Mouse (Mus musculus) urinary bladder, postnatal 36 days (tissue): ENCODE data around the gene Ube2d1.
A peak's percentile ranks its signal among the peaks of the same experiment; 100 is the strongest.

Source experiments
- DNase-seq, 2 experiments: peaks; one replicate each; pipeline ENCODE4 v3.0.0; 2022; ENCODE audit warnings: low spot score in 2 of 2, mixed read lengths in 1 of 2

Ube2d1 gene

DNA sequence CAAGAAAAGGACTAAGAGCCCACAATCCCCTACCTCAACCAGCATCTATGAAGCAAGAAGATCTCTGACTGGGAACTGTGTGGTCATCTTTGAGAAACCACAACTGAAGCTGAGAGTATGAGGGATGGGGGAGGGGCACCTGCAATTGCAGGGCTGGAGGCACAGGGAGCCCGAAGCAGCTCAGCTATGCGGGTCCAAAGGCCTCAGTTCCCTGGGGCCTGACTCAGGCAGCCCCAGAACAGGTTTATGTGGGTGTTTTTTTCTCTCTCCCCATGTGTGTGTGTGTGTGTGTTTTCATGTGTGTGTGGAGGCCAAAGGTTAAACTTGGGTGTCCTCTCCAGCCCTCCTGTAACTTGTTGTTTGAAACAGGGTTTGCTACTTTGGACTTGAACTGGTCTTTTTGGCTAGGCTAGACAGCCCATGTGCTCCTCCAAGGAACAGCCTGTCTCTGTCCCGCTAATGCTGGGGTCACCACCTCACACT, 6.2 kb upstream of the Ube2d1 start:
- DNase-seq = no peak

DNA sequence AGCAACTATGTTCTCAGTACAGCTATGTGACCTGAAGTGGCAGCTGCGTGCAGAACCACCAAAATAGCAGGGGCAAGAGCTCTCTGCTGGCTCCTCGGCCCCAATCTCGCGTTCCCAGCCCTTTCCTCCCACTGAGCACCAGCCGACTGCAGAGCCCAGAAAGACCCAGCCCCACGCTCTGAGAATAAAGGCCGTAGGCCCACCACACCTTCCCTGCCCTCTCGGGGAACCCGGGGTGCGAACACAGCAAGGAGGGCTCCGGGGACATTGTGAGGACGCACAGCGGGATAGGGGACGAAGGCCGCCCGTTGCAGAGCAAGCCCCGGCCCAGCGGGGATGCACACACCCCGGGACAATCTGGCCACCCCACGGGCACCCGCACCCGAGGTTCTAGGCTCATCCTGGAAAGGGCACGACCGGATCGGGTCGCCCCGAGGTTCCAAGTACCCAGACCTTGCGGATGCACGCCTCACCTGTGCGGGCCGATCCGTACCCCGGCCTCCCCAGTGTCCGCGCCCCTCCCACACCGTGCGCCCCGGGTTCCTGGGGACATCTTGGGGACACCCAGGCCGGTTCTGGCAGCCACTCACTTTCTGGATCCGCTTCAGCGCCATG, 444 bp downstream of the Ube2d1 start:
- peak in 1 of 2 experiments; percentile 20 for DNase-seq

DNA sequence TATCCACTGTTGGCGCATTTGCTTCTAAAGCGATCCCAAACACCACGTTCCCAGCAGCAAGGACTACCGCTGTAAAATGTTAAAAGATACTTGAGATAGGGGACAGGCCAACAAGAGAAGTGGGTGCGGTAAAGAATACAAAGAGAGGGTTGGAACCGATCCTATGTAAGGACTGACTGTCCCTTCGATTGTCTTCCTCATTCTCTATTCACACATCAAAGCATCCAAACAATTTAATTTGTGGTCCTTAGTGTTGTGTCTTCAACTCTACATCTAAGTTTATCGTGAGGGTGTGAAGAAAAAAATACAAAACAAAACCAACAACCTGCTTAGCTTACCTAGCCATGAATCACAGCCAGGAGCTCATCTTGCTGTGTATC, 941 bp downstream of the Ube2d1 start:
- no peak for DNase-seq

- DNase-seq = no peak
These were observed 11.9 kb downstream of the Ube2d1 start for GRCm38 (mm10) chr10:71273008-71273739.

GRCm38 (mm10) chr10:71267973-71268372, 17.1 kb downstream of the Ube2d1 start:
- no peak for DNase-seq

- DNase-seq = no peak
These were observed 17.6 kb downstream of the Ube2d1 start for GRCm38 (mm10) chr10:71267511-71267910.

- DNase-seq = no peak
These were observed 20.0 kb downstream of the Ube2d1 start for GRCm38 (mm10) chr10:71265067-71265466.

- peak in 1 of 2 experiments; percentile 25 for DNase-seq
These were observed 23.4 kb downstream of the Ube2d1 start for GRCm38 (mm10) chr10:71261637-71262036.

DNA sequence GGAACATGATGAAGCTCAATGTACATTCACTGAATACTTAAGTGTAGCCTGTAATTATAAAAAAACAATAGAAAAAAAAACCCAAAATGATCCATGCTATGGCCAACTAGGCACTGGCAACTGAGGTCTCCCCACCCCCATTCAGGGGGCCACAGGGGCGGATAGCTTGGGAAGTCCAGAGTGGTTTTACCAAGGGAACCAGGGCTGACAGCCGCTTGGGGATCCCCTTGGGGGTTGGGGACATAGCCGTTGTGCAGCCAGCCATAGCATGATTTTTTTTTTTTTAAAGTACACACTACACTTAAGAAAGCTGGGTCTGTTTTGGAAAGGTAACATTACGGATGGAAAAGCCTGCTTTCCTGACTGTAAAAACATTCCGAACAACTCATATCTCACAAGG, 26.1 kb downstream of the Ube2d1 start:
- DNase-seq = no peak

DNA sequence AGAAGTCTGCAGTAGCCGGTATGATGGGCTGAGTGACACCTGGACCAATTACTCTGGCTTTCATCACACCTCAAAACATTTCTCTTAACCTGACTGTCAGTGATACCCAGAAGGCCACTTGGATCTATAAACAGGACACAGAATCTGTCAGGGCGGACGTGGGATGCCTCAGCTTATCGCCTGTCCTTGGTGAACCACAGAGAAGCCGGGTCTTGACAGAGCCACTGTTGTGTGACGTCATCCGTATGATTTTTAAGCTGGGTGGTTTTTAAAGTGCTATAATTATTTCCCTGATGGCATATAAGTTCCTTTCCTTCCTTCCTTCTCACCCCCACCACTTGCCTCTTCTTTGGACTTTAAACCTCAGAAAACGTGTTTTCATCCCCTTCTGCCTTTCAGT, 26.5 kb downstream of the Ube2d1 start:
- DNase-seq = no peak

GRCm38 (mm10) chr10:71253147-71253546, 31.9 kb downstream of the Ube2d1 start:
- no peak for DNase-seq

- no peak for DNase-seq
These were observed 32.6 kb downstream of the Ube2d1 start for GRCm38 (mm10) chr10:71252421-71252820.

DNA sequence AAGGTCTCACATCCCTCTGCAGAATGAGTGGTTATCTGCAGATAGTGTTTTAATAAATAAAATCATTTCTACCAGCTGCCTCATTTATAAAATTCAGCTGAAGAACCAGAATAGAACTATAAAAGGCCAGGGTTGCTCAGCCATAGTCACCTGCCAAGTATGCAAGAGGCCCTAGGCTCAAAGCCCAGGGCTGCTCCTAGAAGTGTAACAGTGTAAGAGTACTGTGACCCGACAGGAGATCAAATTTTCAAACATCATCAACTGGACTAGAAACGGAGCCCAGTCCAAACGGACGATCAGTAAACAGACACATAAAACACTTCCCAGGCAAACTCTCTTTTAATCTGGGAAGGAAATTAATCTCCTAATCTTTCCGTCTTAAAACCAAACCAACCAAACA, 33.2 kb downstream of the Ube2d1 start:
- DNase-seq = no peak

DNA sequence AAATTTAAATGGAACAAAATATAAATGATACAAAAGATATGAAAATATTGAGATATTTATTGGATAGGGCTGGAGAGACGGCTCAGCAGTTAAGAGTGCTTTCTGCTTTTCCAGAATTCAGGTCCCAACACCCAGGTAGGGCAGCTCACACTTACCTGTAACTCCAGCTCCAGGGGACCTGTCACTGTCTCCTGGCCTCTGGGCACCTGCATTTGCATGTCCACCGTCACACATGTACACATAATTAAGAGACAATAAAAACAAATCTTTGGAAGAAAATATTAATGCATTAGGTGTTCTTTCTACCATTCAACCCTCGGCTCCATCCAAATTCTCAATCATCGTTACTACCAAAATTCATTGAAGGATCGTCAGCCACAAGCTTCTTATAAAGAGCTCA, 33.8 kb downstream of the Ube2d1 start:
- DNase-seq = no peak

- no peak for DNase-seq
These were observed 34.6 kb downstream of the Ube2d1 start for GRCm38 (mm10) chr10:71250472-71250871.

DNA sequence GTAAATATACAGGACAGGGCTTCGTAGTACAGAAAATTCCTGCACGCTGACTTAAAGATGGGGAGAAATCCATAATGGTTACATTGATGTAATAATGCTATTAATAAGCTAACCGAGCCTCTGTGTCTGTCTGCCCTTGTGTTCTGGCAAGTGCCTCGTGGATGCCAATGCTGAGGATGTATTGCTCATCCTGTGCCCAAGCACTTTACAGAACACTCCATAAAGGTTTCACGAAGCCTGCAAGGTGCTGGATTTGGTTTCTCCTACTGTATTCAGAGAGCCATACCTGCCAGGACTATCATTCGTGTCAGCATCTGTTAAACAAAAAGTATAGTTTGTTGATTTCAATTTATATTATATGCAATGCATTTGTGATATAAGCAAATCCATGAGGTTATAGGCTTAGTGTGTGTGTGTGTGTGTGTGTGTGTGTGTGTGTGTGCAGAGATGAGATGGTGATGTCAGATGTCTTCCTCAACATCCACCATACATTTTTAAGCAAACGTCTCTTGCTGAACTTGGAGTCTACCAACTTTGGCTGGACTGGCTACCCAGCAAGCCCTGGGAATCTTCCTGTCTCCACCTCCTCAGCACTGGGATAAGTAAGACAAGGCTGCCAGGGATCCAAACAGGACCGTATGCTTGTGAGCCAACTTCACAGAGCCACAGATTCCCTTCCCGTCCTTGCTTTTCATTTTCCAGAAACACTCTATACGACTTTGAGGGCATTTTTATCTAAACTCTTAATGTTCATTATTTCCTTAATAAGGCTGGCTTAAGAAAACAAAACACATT, 35.8 kb downstream of the Ube2d1 start:
- no peak for DNase-seq

DNA sequence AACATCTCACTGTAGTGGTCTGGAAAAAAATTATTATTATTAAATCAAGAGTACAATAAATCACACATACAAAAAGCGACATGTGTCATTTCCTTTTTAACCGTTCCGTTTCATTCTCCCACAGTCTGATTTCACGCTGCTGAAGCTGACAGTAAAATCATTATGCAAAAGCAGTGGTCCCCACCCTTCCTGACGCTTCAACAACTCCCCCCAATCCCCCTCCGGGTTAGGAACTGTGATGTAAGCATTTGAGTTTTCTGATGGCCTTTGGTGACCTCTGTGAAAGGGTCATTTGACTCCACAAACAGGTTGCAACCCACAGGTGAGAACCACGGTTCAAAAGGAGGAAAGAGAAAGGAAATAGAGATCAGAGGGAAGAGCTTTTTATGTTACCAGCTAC, 38.1 kb downstream of the Ube2d1 start:
- DNase-seq = no peak

DNA sequence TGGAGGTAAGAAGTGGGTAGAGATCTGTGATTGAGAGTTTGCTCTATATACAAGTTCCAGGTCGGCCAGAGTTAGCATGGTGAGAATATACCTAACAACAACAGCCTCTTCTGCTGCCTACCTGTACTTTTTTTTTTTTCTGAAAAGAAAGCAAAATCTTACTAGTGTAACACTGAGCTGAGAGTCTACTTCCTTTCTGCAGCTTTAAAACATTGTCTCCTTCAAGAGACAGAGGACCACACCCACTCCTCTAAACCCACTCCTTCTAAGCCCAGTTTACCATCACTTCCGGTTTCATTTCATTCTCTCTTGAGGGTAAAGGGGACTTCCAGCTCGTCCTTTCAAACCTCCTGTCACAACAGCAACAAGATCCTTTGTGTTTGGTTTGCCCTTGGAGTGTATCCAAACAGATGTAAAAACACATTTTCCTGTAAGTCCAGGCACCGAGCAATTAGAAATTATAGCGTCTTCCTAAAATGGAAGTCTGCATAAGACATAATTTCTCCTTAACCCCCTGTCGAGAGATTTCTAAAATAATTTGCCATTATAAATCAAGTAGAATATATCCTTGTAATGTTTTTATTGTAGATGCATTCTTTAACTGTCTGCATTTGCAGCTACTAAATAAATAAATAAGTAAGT, 45.5 kb downstream of the Ube2d1 start:
- no peak for DNase-seq

- no peak for DNase-seq
These were observed 46.9 kb downstream of the Ube2d1 start, which contains the start of gene Tfam for GRCm38 (mm10) chr10:71238240-71238554. Tfam (minus strand) TSS chr10:71238280.

- peak; percentile 89 to 95 for DNase-seq
These were observed 47.4 kb downstream of the Ube2d1 start for GRCm38 (mm10) chr10:71237516-71238239.

DNA sequence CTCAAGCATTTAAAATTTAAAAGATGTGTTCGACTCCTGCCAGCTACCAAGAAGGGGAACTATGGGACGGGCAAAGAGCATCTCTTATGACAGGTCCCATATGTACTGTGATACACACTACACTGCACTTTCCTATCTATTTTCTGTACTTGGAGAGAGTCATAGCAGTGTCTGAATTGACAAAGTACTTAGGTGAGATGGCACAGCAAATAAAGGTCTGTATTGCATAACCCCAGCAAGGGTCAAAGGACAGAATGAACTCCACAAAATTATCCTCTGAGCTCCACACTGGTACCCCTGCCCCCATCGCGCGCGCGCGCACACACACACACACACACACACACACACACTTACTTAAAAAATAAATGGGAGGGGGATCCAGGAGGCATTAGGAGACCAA, 51.0 kb downstream of the Ube2d1 start:
- no peak for DNase-seq

- DNase-seq = peak; percentile 73 to 80
These were observed 59.2 kb downstream of the Ube2d1 start for GRCm38 (mm10) chr10:71225894-71226293.
